Mouse (Mus musculus): Measurements from ENCODE around the gene Vav1.
"Not testable (repeated sequence)": the region's sequence is repeated elsewhere in the genome, so short reads cannot be mapped to it uniquely, and the experiment has no call there.

DNA sequence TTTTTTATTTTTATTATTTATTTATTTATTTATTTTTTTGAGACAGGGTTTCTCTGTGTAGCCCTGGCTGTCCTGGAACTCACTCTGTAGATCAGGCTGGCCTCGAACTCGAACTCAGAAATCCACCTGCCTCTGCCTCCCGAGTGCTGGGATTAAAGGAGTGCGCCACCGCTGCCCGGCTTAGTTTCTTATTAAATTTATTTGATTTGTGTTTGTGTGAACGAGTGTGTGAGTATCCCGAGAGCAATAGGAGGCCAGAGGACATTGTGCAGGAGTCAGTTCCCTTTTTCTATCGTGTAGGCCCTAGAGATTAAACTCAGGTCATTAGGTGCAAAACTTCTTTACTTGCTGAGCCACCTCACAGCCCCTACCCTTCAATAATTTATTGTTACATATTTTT lies 56.3 kb downstream of the Vav1 start:
- TF ChIP-seq CTCF (IDR thresholded peaks at IDR 0.05; ENCODE audit: insufficient read depth, low read length); POLR2A (IDR thresholded peaks at IDR 0.05; ENCODE audit: borderline replicate concordance, extremely low read depth, low read depth, low read length): not testable (repeated sequence)
